Mouse (Mus musculus) megakaryocyte-erythroid progenitor cell, adult 5 weeks (primary cell): ENCODE data around the gene Gm6408. TPM values are rescaled to one million over a fixed set of nuclear protein-coding genes. Genes with fewer than 3 reads are reported as not detected.

Source experiments
- polyA plus RNA-seq: library from polyadenylated mRNA; stranded (reverse); fragments of >175 nt; gene quantifications from 2 replicates; pipeline ENCODE4 v1.2.3, GENCODE M21; 2012

Gm6408 gene
- polyA plus RNA-seq, result not detected in 2 replicates

DNA sequence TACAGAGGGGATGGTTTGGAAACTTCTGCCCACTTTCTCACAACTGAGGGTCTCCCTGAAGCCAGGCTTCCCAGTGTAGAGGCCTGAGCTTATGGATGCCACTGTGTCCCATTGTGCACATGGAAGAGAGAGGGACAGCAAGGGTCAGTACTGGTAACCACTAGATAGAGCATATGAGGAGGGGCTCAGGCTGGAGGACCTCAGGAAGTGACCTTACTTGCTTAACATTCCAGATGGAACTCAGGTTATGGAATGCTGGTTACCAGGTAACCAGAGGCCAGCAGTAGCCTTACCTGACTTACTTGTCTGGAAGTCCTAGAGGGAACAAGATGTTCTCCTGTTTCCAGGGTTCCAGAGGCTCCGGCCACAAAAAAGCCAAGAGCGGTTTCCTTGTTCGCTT is at the start of gene Gm6408:
TSS of gene Gm6408 (plus strand) at position 301 of the 400 bp plus-strand sequence.

GRCm38 (mm10) chr5:146491063-146491462 is 9.3 kb downstream of the Gm6408 start, which contains the start of gene Gm6370:
TSS of gene Gm6370 (plus strand) at chr5:146491363.

GRCm38 (mm10) chr5:146502099-146502498 is 20.3 kb downstream of the Gm6408 start, which contains the start of gene 4930449I24Rik:
TSS of gene 4930449I24Rik (plus strand) at chr5:146502399.

DNA sequence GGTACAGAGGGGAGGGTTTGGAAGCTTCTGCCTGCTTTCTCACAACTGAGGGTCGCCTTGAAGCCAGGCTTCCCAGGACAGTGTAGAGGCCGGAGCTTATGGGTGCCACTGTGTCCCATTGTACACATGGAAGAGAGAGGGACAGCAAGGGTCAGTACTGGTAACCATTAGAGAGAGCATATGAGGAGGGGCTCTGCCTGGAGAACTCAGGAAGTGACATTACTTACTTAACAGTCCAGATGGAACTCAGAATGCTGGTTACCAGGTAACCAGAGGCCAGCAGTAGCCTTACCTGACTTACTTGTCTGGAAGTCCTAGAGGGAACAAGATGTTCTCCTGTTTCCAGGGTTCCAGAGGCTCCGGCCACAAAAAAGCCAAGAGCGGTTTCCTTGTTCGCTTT is 32.1 kb downstream of the Gm6408 start, which contains the start of gene Gm3402:
TSS of gene Gm3402 (plus strand) at position 301 of the 400 bp plus-strand sequence.

DNA sequence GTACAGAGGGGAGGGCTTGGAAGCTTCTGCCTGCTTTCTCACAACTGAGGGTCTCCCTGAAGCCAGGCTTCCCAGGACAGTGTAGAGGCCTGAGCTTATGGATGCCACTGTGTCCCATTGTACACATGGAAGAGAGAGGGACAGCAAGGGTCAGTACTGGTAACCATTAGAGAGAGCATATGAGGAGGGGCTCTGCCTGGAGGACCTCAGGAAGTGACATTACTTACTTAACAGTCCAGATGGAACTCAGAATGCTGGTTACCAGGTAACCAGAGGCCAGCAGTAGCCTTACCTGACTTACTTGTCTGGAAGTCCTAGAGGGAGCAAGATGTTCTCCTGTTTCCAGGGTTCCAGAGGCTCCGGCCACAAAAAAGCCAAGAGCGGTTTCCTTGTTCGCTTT is 43.7 kb downstream of the Gm6408 start, which contains the start of gene Gm3404:
TSS of gene Gm3404 (plus strand) at position 301 of the 400 bp plus-strand sequence.

Other genes with a start within 250 kb of the Gm6408 start
- gene Wasf3, start 97.0 kb upstream of the Gm6408 start, polyA plus RNA-seq, result 0.01 and 0.02 TPM in 2 replicates
- gene Gm6370, start 9.4 kb downstream of the Gm6408 start, polyA plus RNA-seq, result not detected in 2 replicates
- gene 4930449I24Rik, start 20.4 kb downstream of the Gm6408 start, polyA plus RNA-seq, result not detected in 2 replicates
- gene Gm3402, start 32.2 kb downstream of the Gm6408 start, polyA plus RNA-seq, result not detected in 2 replicates
- not detected in 2 replicates for gene Gm3404, start 43.8 kb downstream of the Gm6408 start, polyA plus RNA-seq
- not detected in 2 replicates for gene Gm3409, start 55.7 kb downstream of the Gm6408 start, polyA plus RNA-seq
- not detected in 2 replicates for gene Gm3415, start 74.2 kb downstream of the Gm6408 start, polyA plus RNA-seq
- not detected in 2 replicates for gene Gpr12, start 103.3 kb downstream of the Gm6408 start, polyA plus RNA-seq